Mouse (Mus musculus): ENCODE results near the gene Cass4. TPM values are rescaled to one million over a fixed set of nuclear protein-coding genes. Genes with fewer than 3 reads are reported as not detected.

The Cass4 gene
- polyA plus RNA-seq, 1 experiment from 2014 or later: 0.13 TPM

DNA sequence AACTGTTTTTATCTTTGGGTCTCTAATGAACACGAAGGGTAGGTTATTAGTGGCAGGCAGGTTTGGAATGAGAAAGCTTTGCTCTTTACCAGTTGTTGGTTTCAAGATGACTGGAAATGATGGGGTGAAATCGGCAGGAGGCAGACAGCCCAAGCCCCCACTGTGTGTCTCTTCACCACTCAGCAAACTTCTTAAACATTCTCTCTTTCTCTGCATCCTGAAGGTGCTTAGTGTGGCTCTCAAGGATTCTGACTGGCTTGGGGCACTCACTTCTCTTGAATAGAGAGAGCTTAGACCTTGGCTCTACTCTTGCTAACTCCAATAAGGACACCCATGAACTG, 428 bp downstream of the Cass4 start:
- H3K27ac ChIP-seq: no peak overlapping the region
- no peak for ATAC-seq (ENCODE audit: low FRiP score)
- H3K27me3 ChIP-seq: no peaks in the 10 kb centered on the region; the same call in 1 of the 2 replicates
- no peak overlapping the region for H3K4me3 ChIP-seq
- H3K9ac ChIP-seq: no peak overlapping the region
- H3K4me1 ChIP-seq (replicated peaks): peaks cover 6% of the 10 kb centered on the region; the same call in 1 of the 2 replicates
- H3K9me3 ChIP-seq: no peaks in the 10 kb centered on the region
- H3K4me2 ChIP-seq: no peak overlapping the region
- no peaks in the 10 kb centered on the region for H3K36me3 ChIP-seq
- WGBS: 74% methylated on average over 2 of the region's 2 CpGs

DNA sequence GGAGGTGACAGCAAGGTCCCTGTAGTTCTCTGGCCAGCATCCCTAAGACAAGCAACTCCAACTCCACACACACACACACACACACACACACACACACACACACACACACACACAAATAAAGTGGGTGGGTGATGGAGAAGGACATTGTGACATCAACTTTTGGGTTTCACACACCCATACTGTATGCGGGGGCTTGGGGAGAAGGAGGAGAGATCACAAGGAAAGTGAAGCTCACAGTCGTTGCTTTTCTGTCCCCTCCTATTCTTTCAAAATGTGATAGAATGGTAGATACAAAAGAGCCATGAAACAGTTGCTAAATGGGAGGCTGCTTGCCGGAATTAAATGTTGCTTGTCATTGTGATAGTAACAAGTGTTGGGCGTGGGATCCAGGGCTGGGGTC, 1.1 kb downstream of the Cass4 start:
- Histone ChIP-seq H3K36me3 (no peaks in the 10 kb centered on the region), H3K4me3 (no peak overlapping the region), H3K9ac (no peak overlapping the region), H3K4me1 (replicated peaks) (peaks cover 6% of the 10 kb centered on the region; the same call in 1 of the 2 replicates), H3K4me2 (no peak overlapping the region), H3K27ac (no peak overlapping the region), H3K27me3 (no peaks in the 10 kb centered on the region; the same call in 1 of the 2 replicates), H3K9me3 (no peaks in the 10 kb centered on the region)
- WGBS: 76% methylated on average over 4 of the region's 4 CpGs
- no peak for ATAC-seq (ENCODE audit: low FRiP score)

DNA sequence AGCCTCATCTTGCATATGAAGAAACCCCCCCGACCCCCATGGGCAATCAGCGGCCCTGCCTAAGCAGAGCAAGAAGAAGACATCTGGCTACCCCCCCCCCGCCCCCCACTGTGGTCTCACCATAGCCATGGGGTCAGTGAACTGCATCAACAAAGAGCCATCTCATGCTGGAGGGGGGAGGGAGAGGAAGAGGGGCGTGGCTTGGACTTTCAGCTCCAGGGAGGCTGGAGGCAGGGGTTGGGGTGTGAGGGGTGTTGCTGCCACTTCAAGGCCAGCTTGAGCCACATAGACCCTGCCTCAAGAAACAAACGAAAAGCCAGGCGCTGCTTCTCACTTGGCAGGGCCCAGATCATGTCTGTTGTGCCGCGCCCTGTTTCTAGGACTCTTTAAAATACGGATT, 2.4 kb downstream of the Cass4 start:
- Histone ChIP-seq H3K4me1 (replicated peaks) (peaks cover 12% of the 10 kb centered on the region), H3K27me3 (no peaks in the 10 kb centered on the region; the same call in 1 of the 2 replicates), H3K9ac (no peak overlapping the region), H3K27ac (no peak overlapping the region), H3K36me3 (no peaks in the 10 kb centered on the region), H3K4me2 (no peak overlapping the region), H3K4me3 (no peak overlapping the region), H3K9me3 (no peaks in the 10 kb centered on the region)
- WGBS: 46% methylated on average over 9 of the region's 9 CpGs
- no peak for ATAC-seq (ENCODE audit: low FRiP score)

DNA sequence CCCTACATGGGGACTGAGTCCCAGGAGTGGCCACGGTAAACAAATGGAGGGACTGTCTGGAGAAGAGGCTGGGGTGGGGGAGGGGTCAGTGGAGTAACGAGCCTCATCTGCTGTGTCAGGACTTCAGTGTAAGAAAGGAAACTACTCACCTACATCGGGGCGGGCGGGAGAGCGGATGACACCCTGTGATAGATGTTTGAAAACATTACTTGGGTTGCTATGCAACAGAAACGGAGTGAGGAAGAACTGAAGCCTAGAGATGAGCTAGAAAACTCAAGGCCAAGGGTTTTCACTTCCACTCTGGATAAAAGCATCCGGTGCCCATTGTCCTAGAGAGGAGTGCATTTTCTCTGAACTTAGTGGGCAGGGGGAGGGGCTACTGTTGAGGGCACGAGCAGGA, 6.3 kb downstream of the Cass4 start:
- no peak for ATAC-seq (ENCODE audit: low FRiP score)
- 28% methylated on average over 9 of the region's 9 CpGs for WGBS

DNA sequence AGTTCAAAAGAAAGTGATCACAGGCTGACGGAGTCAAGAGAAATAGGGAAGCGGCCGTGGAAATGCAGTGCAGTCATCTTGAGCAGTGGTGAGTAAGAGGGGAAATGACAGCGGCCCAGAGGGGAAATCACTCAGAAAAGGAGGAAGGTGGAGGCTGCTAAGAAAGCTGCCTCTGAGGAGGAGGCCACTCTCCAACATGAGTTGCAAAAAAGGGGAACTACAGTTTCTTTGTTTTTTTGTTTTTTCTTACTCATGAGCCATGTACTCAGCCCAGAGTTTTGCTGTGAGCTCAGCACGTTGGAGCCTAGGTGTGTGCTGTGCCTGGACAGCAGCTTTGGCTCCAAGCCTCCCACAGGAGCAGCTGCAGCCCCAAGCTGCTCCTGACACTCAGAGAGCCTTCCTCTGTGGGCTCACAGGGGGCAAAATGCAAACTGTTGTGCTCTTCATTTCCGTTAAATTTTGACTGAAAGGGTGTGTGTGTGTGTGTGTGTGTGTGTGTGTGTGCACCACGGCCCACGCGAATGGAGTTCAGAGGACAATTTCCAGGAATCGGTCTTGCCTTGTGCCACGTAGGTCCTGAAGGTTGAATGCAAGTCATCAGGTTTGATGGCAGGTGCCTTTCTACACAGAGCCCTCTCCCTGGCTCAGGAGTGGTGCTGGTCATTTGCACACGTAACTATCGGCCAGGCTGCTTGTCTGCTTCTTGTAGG, 7.7 kb downstream of the Cass4 start:
- Histone ChIP-seq H3K9me3 (no peaks in the 10 kb centered on the region), H3K36me3 (no peaks in the 10 kb centered on the region), H3K4me1 (replicated peaks) (peaks cover 7% of the 10 kb centered on the region), H3K9ac (no peak overlapping the region), H3K27ac (no peak overlapping the region), H3K4me3 (no peak overlapping the region), H3K4me2 (no peak overlapping the region), H3K27me3 (no peaks in the 10 kb centered on the region)
- no peak for ATAC-seq (ENCODE audit: low FRiP score)
- WGBS: 79% methylated on average over 13 of the region's 13 CpGs

More for the DNA sequence above, 6.3 kb downstream of the Cass4 start:
- Histone ChIP-seq H3K4me1 (replicated peaks) (peaks cover 12% of the 10 kb centered on the region), H3K27ac (no peak overlapping the region), H3K4me3 (no peak overlapping the region), H3K27me3 (no peaks in the 10 kb centered on the region), H3K9me3 (no peaks in the 10 kb centered on the region), H3K9ac (no peak overlapping the region), H3K36me3 (no peaks in the 10 kb centered on the region), H3K4me2 (no peak overlapping the region)

DNA sequence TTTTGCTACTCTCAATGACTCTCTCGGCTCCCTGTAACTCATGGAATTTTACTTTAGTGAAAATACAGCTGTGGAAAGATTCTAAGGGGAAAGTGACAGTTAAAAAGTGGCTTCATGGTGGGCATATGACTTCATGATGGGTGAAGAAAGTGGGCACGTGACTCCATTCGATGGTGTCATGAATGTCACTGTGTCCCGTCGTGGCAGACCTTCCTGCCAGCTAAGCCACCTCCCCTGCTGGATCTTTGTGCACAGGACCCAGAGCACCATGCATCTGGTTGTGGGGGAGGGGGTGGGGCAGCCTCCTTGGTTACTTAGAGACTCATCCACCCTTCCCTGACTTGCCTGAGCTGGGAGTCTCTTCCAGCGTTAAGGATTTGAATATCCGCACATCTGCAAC, 10.6 kb downstream of the Cass4 start:
- Histone ChIP-seq H3K4me3 (no peak overlapping the region), H3K27ac (no peak overlapping the region), H3K4me2 (no peak overlapping the region), H3K4me1 (replicated peaks) (peaks cover 7% of the 10 kb centered on the region), H3K36me3 (no peaks in the 10 kb centered on the region), H3K27me3 (no peaks in the 10 kb centered on the region), H3K9ac (no peak overlapping the region), H3K9me3 (no peaks in the 10 kb centered on the region)
- ATAC-seq (ENCODE audit: low FRiP score): no peak
- 60% methylated on average over 7 of the region's 7 CpGs for WGBS

DNA sequence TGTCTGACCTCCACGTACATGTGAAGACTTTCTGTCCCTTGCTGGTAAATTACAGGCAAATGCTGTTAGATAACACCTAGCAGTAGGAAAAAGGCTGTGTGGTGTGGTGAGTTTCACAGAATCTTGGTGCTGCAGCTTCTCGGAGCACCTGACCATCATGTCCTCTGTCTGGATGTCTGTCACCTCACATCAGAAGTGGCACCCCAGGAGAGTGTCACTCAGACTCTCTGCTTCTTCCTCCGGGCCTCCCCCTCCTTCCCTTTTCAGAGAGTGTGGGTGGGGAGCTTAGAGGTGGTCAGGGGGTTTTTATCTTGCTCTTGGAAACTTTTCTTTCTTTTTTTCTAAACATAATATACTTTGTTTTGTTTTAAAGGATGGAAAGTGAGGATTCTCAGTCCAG, 11.4 kb downstream of the Cass4 start:
- ATAC-seq (ENCODE audit: low FRiP score): no peak
- no peak overlapping the region for H3K9ac ChIP-seq
- no peak overlapping the region for H3K4me3 ChIP-seq
- H3K4me2 ChIP-seq: no peak overlapping the region
- H3K36me3 ChIP-seq: no peaks in the 10 kb centered on the region
- H3K27ac ChIP-seq: no peak overlapping the region
- WGBS: 73% methylated on average over 3 of the region's 3 CpGs
- H3K4me1 ChIP-seq (replicated peaks): peaks cover 4% of the 10 kb centered on the region
- H3K27me3 ChIP-seq: no peaks in the 10 kb centered on the region
- H3K9me3 ChIP-seq: no peaks in the 10 kb centered on the region

DNA sequence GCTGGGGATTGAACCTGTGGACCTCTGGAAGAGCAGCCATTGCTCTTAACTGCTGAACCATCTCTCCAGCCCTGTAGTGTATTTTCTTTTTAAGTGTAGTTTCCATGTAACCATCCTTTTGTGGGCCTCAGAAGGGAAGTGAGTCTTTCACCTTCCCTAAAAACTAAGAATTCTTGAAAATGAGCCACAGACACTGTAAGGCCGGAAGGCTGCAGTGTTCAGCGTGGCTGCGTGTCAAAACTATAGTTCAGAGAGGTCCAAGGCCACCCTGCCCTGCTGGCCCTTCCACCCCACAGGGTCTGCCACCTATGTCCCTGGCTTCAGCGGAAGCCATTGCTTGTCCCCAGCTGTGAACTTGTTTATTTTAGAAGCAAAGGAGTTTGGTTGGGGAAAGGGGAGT, 12.6 kb downstream of the Cass4 start:
- Histone ChIP-seq H3K9ac (no peak overlapping the region), H3K9me3 (no peaks in the 10 kb centered on the region), H3K4me3 (no peak overlapping the region), H3K27me3 (no peaks in the 10 kb centered on the region), H3K4me2 (no peak overlapping the region), H3K4me1 (replicated peaks) (no peaks in the 10 kb centered on the region), H3K36me3 (no peaks in the 10 kb centered on the region), H3K27ac (no peak overlapping the region)
- 69% methylated on average over 4 of the region's 4 CpGs for WGBS
- no peak for ATAC-seq (ENCODE audit: low FRiP score)

DNA sequence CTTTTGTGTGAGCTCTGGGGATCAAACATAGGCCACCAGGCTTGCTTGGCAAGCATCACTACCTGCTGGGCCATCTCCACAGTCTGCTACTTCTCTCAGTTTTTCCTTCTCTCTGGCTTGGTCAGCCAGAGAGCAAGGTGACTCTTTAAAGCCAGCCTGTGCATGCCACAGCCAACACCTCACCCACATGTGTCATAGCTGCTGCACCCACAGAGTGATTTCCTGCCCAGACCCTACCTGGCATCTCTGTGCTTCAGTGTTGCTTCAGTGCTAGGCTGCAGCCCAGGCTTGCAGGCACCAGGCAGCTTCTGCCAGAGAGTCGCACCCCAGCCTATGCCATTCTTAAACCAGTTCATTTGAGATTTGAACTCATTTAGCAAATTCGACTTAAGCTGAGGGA, 13.9 kb downstream of the Cass4 start:
- no peak for ATAC-seq (ENCODE audit: low FRiP score)
- H3K9ac ChIP-seq: no peak overlapping the region
- H3K36me3 ChIP-seq: no peaks in the 10 kb centered on the region
- WGBS: 79% methylated on average over 2 of the region's 2 CpGs
- H3K9me3 ChIP-seq: no peaks in the 10 kb centered on the region
- no peak overlapping the region for H3K4me2 ChIP-seq
- no peak overlapping the region for H3K27ac ChIP-seq
- H3K4me1 ChIP-seq (replicated peaks): no peaks in the 10 kb centered on the region; the same call in 1 of the 2 replicates
- no peaks in the 10 kb centered on the region for H3K27me3 ChIP-seq
- H3K4me3 ChIP-seq: no peak overlapping the region

DNA sequence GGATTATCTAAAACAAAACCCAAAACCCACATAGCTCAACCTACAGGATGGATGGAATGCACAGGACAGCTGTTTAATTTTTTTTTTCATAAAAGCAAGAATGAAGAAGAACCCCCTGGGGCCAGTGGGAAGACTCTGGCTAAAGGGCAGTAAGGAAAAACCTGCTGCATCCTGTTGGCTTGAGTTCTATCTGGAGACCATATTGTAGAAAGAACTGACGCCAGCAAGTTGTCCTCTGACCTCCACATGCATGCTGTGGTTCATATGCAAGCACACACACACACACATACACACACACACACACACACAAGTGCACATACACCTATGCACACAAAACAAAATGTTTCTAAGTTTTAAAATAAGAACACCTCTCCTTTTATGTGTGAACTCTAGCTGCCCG, 17.1 kb downstream of the Cass4 start:
- no peak for ATAC-seq (ENCODE audit: low FRiP score)
- H3K4me3 ChIP-seq: no peak overlapping the region
- WGBS: 84% methylated on average over 2 of the region's 2 CpGs
- H3K27ac ChIP-seq: no peak overlapping the region
- no peak overlapping the region for H3K4me2 ChIP-seq
- no peaks in the 10 kb centered on the region for H3K9me3 ChIP-seq
- H3K27me3 ChIP-seq: no peaks in the 10 kb centered on the region
- H3K9ac ChIP-seq: no peak overlapping the region
- peaks cover 8% of the 10 kb centered on the region for H3K4me1 ChIP-seq (replicated peaks)
- H3K36me3 ChIP-seq: no peaks in the 10 kb centered on the region

DNA sequence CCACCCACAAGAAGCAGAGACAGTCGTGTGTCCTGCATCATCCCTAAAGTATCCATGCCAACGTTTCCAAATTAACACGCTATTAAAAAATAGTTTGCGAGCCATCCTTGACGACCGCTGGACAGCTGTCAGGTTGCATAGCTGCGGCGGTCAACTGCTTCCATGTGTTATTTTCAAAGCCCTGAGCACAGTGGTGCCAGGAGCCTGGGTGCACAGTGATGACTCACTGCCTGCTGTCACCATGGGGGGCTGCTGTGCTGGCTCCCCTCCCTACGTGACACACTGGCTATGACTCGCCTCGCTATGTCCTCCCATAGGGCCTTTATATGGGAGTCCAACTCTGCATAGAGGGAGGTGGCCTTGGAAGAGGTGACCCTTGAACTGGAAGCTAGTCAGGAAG, 17.5 kb downstream of the Cass4 start:
- Histone ChIP-seq H3K27me3 (no peaks in the 10 kb centered on the region), H3K9me3 (no peaks in the 10 kb centered on the region)
- 82% methylated on average over 11 of the region's 11 CpGs for WGBS

DNA sequence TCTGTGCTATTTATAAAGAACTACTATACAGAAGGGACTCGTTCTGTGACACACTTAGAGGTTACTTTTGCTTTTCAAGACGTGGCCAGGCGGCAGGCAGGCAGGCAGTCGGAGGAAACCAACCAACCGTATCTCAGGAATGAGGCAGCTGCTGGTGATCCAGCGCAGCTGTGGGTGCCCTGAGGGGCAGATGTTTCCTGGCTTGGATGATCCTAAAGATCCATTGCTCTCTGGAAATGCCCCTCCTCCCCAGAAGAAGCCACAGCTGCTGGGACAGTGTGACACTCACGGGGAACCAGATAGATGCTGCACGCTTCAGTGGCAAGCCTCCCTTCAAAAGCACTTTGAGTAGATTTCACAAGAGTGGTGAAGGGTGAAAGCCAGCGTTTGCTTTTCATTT, 18.9 kb downstream of the Cass4 start:
- Histone ChIP-seq H3K4me3 (no peak overlapping the region), H3K4me1 (replicated peaks) (peaks cover 8% of the 10 kb centered on the region), H3K9me3 (no peaks in the 10 kb centered on the region), H3K36me3 (no peaks in the 10 kb centered on the region), H3K4me2 (peak overlapping the region; percentile 25), H3K27ac (no peak overlapping the region; the same call in 1 of the 2 replicates), H3K27me3 (no peaks in the 10 kb centered on the region), H3K9ac (no peak overlapping the region)
- peak; percentile 72 for ATAC-seq (ENCODE audit: low FRiP score)
- 9% methylated on average over 9 of the region's 9 CpGs for WGBS

More for the DNA sequence above, 17.5 kb downstream of the Cass4 start:
- no peak overlapping the region for H3K4me2 ChIP-seq
- H3K4me1 ChIP-seq (replicated peaks): peaks cover 8% of the 10 kb centered on the region
- H3K4me3 ChIP-seq: no peak overlapping the region
- no peak for ATAC-seq (ENCODE audit: low FRiP score)
- no peak overlapping the region for H3K27ac ChIP-seq
- H3K9ac ChIP-seq: no peak overlapping the region
- no peaks in the 10 kb centered on the region for H3K36me3 ChIP-seq

DNA sequence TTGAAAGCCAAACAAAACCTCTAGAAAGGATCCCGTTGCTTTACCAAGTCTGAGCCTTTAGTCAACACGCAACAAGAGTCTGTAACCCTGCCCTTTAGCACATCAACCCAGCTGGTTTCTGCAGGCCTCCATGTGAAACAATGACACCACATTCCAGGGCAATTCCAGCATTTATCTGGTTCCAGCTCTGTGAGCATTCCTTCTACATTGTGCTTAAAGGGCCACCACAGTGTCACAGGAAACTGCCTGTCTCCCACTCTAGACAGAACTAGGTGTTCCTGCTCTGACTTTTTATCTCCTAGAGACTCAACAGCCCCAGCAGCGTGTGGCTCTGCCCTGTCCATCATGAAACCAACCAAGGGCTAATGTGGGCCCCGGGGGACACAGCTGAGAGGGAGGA, 19.7 kb downstream of the Cass4 start:
- no peak for ATAC-seq (ENCODE audit: low FRiP score)

More for the DNA sequence above, 19.7 kb downstream of the Cass4 start:
- Histone ChIP-seq H3K4me3 (no peak overlapping the region), H3K4me2 (no peak overlapping the region), H3K9me3 (no peaks in the 10 kb centered on the region), H3K27ac (no peak overlapping the region), H3K27me3 (no peaks in the 10 kb centered on the region), H3K36me3 (no peaks in the 10 kb centered on the region), H3K4me1 (replicated peaks) (peaks cover 8% of the 10 kb centered on the region), H3K9ac (no peak overlapping the region)
- WGBS: 25% methylated on average over 4 of the region's 4 CpGs

All from hindbrain, embryonic 13.5 days (tissue).